Mouse (Mus musculus): ENCODE data around the gene Ahsa2. TPM values are rescaled to one million over a fixed set of nuclear protein-coding genes. Genes with fewer than 3 reads are reported as not detected.

Gene Ahsa2
- polyA plus RNA-seq, 1 experiment from 2014 or later, result 54.2 TPM

Small RNA genes lying within 50 kb of the gene (microRNA-seq; reads per million reads assigned to microRNA genes)
- not detected for gene Gm47279

Other genes with a start within 250 kb of the Ahsa2 start
- 64.5 and 71.0 TPM in 2 replicates for gene Xpo1, start 242.0 kb downstream of the Ahsa2 start, polyA plus RNA-seq (2014; fragmentation: Nextera tagmentation; extraction: Ambion mirVana)
- gene Usp34, start 191.1 kb downstream of the Ahsa2 start, polyA plus RNA-seq (2014; fragmentation: Nextera tagmentation; extraction: Ambion mirVana), result 23.3 and 24.0 TPM in 2 replicates
- gene 1700093K21Rik, start 23.1 kb upstream of the Ahsa2 start, polyA plus RNA-seq (2014; fragmentation: Nextera tagmentation; extraction: Ambion mirVana), result not detected in 2 replicates
- 19.5 and 20.1 TPM in 2 replicates for gene 0610010F05Rik, start 135.6 kb upstream of the Ahsa2 start, polyA plus RNA-seq (2014; fragmentation: Nextera tagmentation; extraction: Ambion mirVana)
- gene Pus10, start 167.6 kb upstream of the Ahsa2 start, polyA plus RNA-seq (2014; fragmentation: Nextera tagmentation; extraction: Ambion mirVana), result 10.5 and 11.8 TPM in 2 replicates
- gene Pex13, start 167.9 kb upstream of the Ahsa2 start, polyA plus RNA-seq (2014; fragmentation: Nextera tagmentation; extraction: Ambion mirVana), result 33.5 and 34.3 TPM in 2 replicates